Mouse (Mus musculus) CD8-positive naive resting alpha-beta T cell, adult 2 months (primary cell): ENCODE results near the gene Crcp.

Experiments used
- DNase-seq, 2 experiments: peaks; one replicate each; pipeline ENCODE4 v3.0.0; 2022; ENCODE audit warnings: low read depth in 2 of 2, low spot score in 2 of 2

Crcp gene

DNA sequence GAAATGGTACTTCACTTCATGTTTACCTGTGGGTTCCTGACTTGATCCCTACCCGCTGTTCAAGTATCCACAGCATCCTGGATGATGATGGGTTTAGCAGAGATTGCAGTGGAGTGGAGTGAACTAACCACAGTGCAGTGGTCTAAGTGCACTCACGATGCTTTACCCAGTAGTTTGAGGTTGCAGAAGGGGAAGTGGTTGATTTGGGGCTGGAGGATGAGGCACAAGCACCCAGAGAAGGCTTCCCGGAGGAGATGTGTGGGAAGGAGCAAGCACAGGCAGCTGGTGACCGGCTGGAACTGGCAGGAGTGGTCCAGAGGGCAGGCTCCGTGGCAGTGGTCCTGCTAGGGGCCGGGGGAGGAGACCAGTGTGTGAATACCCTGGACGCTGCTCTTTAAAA, 60.1 kb downstream of the Crcp start:
- no peak for DNase-seq

DNA sequence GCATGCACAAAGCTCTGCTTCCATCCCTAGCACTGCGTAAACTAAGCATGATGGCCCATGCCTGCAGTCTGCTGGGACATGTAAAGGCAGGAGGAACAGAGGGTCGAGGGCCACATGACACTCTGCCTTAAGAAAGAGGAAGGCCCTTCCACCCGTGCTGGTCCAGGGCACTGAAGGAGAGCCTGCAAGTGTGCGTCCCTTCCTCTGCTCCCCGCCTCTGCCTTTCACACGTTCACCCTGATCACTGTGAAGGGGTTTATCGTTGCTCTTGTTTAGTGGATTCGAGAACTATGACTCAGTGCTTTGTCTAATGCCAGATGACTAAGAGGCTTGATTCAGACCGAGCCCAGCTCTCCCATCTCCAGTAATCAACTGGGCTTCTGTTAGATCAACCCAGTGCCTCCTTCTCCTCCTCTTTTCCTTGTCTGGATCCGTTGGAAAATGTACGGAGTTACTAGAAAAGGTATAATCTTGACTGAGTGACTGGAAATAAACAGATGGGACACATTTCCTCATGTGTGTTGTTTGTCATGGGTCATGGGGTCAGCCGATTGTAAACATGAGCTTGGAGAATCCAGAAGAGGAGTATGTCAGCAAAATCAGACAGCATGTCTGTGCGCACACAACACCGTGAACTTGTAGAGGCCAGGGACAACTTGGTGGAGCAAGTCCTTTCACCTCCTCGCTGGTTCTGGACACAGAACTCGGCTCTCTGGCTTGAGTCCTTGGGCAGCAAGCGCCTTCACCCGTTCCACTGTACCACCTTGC, 60.7 kb downstream of the Crcp start:
- no peak for DNase-seq

DNA sequence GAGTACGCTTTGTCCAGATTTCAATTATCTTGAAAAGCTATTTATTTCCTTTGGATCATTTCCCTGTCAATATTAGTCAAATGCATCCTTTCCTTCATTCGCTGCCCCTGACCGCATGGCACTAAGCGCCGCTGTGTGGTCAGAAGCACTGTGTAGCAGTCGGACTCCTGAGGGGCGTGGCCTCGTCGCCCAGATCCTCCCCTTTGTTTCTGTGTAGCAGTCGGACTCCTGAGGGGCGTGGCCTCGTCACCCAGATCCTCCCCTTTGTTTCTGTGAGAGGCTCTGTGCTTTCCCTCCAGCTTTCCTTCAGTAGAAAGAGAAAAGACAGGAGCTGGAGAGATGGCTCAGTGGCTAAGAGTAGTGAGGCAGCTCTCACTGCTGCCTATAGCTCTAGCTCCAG, 67.7 kb downstream of the Crcp start:
- no peak for DNase-seq

DNA sequence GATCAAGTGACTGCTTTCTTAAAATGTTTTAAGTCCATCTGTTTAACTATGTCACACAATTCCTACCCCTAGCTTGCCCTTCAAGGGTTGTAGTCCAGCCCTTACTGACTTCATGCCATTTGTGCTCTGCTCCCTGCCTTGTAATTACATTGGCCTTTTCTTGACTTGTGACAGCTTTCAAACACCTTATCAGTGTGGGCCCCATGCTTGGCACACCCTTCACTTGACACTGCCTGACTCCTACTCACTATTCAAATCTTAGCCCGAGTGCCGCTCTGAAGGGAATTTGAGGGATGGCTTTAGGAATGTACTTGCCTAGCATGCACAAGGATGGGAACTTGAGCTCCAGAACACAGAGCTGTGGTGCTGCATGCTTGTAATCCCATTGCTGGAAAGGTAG, 68.7 kb downstream of the Crcp start:
- no peak for DNase-seq

DNA sequence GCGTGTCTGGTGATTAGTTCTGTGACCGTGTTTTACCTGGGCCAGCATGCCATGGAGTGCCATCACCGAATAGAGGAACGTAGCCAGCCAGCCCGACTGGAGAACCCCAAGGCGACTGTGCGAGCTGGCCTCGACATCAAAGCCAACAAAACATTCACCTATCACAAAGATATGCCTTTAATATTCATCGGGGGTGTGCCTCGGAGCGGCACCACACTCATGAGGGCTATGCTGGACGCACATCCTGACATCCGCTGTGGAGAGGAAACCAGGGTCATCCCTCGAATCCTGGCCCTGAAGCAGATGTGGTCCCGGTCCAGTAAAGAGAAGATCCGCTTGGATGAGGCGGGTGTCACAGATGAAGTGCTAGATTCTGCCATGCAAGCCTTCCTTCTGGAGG, 72.6 kb downstream of the Crcp start:
- DNase-seq = no peak

DNA sequence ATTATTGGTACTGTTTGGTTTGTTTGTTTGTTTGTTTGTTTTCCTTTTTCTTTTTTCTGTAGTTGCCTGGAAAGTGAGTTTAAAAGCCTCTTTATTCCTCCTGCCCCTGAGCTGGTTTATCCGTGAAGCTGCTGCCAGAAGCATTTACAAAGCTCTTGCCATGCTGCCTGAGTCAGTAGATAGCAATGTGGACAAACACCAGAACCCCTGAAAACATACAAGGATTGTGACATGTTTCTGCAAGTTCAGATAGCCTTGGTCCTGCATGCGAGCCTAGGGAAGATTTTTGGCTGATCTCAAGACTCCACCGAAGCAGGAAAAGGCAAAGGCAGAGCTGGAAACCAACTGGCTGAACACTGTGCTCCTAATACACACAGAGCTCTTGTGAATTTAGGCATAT, 80.3 kb downstream of the Crcp start:
- no peak for DNase-seq
